Mouse (Mus musculus): Measurements from ENCODE around the gene Zwint. TPM values are rescaled to one million over a fixed set of nuclear protein-coding genes. Genes with fewer than 3 reads are reported as not detected.

Gene Zwint
- polyA plus RNA-seq (2015; fragmentation: Nextera tagmentation; extraction: Ambion mirVana): 1,137 and 1,198 TPM in 2 replicates

GRCm38 (mm10) chr10:72654270-72655016, at the start of gene Zwint:
Zwint (plus strand) TSS chr10:72654845.

